Mouse (Mus musculus): ENCODE results near the gene Eloa.

The Eloa gene

GRCm38 (mm10) chr4:136030968-136031909, 9.7 kb upstream of the Eloa start:
- no peak for DNase-seq (ENCODE audit: low read depth)

GRCm38 (mm10) chr4:136028689-136029088, 7.1 kb upstream of the Eloa start:
- no peak for DNase-seq (ENCODE audit: low read depth)

GRCm38 (mm10) chr4:136028132-136028564, 6.6 kb upstream of the Eloa start:
- DNase-seq (ENCODE audit: low read depth), result no peak

DNA sequence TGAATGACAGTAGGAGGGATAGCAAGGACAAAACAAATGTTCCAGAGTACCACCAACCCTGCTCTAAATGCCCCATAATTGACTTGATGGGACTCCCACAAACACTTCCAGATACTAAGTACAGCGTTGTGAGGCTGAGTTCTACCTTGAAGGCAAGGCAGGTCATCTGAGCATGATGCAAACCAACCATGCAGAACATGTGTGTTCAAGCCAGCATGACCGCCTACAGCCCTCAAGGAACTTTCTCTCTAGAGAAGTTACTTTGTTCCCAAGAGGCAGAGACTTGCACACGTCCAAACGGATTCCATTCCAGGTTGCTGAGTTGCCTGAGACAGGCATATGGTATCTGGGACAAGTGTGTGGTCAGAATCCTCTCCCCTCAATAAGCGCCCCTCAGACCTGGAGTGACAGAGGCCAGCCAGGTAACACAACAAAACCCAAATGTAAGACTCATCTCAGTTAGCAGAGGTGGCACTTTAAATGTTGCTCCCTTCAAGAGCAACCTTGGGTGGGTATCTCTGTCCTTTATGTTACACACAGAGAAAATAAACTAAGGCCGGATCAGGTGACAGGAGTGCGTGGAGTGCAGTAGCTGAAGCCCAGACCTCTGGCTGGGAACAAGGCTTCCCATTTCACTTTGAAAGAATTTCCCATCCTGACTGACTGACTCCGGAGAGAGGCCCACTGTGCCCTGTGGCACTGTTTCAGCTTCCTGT, 6.0 kb upstream of the Eloa start:
- DNase-seq (ENCODE audit: low read depth), result no peak

- no peak for DNase-seq (ENCODE audit: low read depth)
These were observed 3.8 kb upstream of the Eloa start for GRCm38 (mm10) chr4:136025350-136025749.

DNA sequence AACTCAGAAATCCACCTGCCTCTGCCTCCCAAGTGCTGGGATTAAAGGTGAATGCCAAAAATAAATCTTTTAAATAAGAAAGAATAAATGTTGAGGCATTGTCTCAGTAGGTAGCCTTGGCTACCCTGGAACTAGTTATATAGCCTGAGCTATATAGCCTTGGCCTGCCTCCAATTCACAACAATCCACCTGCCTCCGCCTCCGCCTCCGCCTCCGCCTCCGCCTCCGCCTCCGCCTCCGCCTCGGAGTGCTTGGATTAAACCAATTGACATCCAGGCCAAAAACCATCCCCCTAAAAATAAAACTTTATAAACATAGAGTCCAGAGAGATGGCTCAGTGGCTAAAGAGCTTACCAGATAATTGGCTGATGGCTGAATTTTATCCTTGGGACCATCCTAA, 1.4 kb upstream of the Eloa start:
- DNase-seq (ENCODE audit: low read depth), result no peak

- DNase-seq (ENCODE audit: low read depth), result no peak
These were observed 617 bp downstream of the Eloa start for GRCm38 (mm10) chr4:136020743-136021548.

GRCm38 (mm10) chr4:136016059-136016602, 5.4 kb downstream of the Eloa start:
- DNase-seq (ENCODE audit: low read depth), result no peak

DNA sequence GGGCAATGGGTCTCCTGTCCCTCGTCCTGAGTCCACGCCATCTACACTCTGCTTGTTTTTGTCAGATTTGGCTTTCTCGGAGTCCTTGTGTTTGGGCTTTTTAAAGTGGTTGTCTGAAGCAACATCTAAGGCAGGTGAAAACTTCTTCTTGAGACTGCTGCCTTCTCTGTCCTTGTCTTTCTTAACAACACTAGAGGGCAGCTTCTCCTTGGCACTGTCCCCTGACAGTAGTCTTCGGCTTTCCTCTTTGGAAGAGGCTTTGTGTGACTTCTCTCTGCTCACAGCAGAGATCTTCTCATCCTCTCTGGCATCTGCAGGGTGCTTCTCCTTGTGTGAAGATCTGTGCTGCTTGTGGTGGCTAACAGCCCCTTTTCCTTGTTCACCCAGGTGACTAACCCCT, 11.0 kb downstream of the Eloa start:
- DNase-seq (ENCODE audit: low read depth), result no peak

DNA sequence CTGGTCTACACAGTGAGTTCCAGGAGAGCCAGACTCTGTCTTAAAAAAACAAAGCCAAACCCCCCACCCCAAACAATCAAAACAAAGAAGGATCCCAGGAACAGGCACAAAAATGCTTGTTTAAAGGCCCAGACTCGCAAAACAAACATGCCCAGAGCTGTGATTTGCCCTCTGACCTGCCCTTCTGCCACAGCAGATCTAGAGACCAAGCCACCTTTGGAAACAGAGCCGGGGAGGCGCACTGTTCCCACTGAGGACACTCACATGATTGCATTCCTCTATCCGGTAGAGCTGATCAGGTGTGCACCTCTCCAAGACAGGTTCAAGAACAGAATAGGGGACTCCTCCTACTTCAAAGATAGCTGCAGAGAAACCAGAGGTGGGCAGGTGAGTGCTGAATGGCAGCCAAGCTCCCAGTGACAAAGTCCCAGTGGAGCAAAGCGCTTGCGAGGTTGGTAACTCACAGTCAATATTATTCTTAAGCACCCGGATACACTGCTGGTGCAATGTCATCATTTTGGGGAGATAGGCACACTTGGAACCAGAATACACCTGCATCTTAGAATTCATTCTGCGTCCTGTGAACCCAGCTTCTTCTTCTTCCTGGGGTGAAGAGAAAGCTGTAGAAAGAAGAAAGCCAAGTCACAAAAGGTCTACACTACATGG, 12.6 kb downstream of the Eloa start:
- DNase-seq (ENCODE audit: low read depth), result no peak

DNA sequence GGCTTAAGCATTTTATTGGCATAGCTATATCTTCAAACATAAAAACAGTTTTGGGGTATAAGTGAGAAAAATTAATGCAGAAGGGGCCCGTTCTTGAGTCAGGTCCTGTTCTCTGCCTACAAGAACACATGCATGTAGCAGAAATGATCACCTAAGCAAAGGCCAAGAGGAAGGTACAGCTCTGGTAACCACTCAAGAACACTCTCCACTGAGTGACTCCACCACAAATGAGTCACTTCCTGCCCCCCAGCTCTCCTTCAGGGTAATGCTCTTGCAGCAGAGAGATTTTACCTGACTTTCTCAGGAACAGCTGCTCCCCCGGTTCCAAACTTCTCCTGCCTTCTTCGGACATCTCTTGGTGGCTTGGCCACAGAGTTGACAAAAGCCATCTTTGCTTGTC, 14.7 kb downstream of the Eloa start:
- no peak for DNase-seq (ENCODE audit: low read depth)

DNA sequence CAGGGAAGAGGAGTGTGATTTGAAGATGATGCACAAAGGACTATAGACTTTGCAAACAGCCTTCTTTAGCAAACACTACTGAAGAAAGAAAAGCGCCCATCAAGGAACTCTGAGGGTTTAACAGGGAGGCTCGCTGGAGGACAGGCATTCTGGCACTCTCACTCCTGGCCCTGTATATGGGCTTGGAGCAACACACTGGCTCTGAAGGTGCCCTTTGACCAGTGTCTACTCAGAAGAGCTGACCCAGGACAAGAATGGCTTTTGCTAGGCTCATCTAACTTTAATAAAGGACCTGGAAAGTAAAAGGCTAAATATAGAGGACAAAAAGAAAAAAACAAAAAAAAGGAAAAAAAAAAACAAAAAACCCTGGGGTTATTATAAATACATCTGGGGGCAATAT, 16.6 kb downstream of the Eloa start:
- no peak for DNase-seq (ENCODE audit: low read depth)

GRCm38 (mm10) chr4:136004107-136004675, 17.4 kb downstream of the Eloa start:
- no peak for DNase-seq (ENCODE audit: low read depth)

DNA sequence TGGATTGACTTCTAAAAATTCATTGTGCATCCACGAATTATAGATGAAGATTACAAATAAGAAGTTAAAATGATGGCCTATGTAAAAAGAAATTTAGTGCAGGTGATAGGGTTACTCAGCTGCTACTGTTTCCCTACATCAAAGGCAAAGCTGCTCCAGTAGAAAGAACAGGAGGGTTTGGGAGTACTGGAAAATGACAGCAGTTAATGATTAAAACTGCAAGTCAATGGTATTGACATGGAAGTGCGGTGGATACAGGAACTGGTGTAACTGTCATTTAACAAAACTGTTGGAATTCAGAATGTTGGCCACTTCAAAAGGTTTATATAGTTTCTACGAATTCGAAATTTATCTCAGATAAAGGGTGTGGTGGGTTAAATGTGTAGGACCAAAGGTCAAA, 26.4 kb downstream of the Eloa start:
- no peak for DNase-seq (ENCODE audit: low read depth)

- no peak for DNase-seq (ENCODE audit: low read depth)
These were observed 27.6 kb downstream of the Eloa start for GRCm38 (mm10) chr4:135993941-135994340.

DNA sequence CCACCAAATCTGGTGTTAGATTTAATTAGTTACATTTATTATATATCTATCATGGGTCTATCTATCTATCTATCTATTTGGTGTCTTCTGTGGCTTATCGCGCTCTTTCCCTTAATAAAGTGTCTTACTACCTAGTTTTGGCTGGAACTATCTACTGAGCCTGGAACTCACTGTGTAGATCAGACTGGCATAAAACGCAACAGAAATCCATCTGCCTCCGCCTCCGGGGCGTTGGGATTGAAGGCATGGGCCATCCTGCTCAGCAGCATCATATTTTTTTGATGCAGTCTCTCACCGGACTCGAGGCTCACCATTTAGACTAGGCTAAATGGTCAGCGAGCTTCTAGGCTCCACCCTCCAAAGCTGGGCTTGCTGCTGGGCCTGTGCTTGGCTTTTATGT, 33.8 kb downstream of the Eloa start:
- no peak for DNase-seq (ENCODE audit: low read depth)

- DNase-seq (ENCODE audit: low read depth), result peak; percentile 83
These were observed 34.4 kb downstream of the Eloa start, which contains the start of gene Pithd1 for GRCm38 (mm10) chr4:135986943-135987710. Gene Pithd1, minus strand, starts transcription at chr4:135987264.

- no peak for DNase-seq (ENCODE audit: low read depth)
These were observed 35.1 kb downstream of the Eloa start for GRCm38 (mm10) chr4:135986301-135986942.

DNA sequence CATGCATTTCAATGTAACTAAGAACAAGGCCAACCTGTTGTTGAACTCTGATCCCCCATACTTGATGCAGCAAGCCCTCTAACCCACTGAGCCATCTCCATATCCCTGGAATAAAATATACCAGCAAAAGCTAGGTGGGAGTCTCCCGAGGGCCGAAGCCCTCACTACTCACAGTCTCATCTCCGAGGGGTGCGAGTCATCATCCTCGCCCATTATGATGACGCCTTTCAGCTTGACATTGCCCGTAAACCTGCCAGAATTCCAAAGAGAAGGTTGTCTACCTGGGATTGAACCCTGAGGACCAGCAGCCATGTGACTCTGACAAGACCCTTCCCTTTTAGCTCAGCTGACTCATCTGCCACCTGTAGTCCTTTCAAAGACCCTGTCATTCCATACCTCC, 35.8 kb downstream of the Eloa start:
- no peak for DNase-seq (ENCODE audit: low read depth)

GRCm38 (mm10) chr4:135985193-135985592, 36.4 kb downstream of the Eloa start:
- DNase-seq (ENCODE audit: low read depth), result peak; percentile 82
